In genomic region chr8:105275387-105275786, GRCm38 (mm10) we compare ENCODE assay signal across 10 mouse cellular contexts. TPM values are rescaled to one million over a fixed set of nuclear protein-coding genes. Genes with fewer than 3 reads are reported as not detected.
DNase-seq lines count a peak whose midpoint lies in the region; ATAC-seq and TF ChIP-seq lines count a peak whose summit lies in the region.
"Had no signal": no experiment of that assay in that cellular context is flagged by ENCODE, and none has a peak within 500 bp of the region (broad histone marks: within the 10 kb centered on the region; RNA-seq: fewer than 3 reads in every experiment).

No protein-coding gene starts in this region.

- no peak overlapping the region for H3K27ac ChIP-seq in heart, embryonic 11.5 days (ENCODE audit: low read depth, low read length)
- H3K27ac ChIP-seq in lung, embryonic 16.5 days (ENCODE audit: low read length), result no peak overlapping the region
- H3K27ac ChIP-seq in intestine, embryonic 15.5 days, result no peak overlapping the region
- H3K27ac ChIP-seq in neural tube, embryonic 15.5 days (replicated peaks), result no peak overlapping the region
- H3K27ac ChIP-seq: liver, embryonic 15.5 days had no signal

- no peaks in the 10 kb centered on the region for H3K9me3 ChIP-seq in heart, embryonic 11.5 days (replicated peaks; ENCODE audit: control insufficient read depth, low read length)
- no peaks in the 10 kb centered on the region for H3K9me3 ChIP-seq in lung, embryonic 16.5 days (ENCODE audit: control insufficient read depth, low read length)
- H3K9me3 ChIP-seq in intestine, embryonic 15.5 days, result no peaks in the 10 kb centered on the region
- no peaks in the 10 kb centered on the region for H3K9me3 ChIP-seq in neural tube, embryonic 15.5 days (replicated peaks)
- H3K9me3 ChIP-seq: liver, embryonic 15.5 days had no signal

- no peak overlapping the region for H3K9ac ChIP-seq in heart, embryonic 11.5 days (ENCODE audit: low read depth, low read length)
- peak overlapping the region; percentile 34; the same call in 1 of the 2 replicates for H3K9ac ChIP-seq in lung, embryonic 16.5 days (ENCODE audit: low read length)
- H3K9ac ChIP-seq in intestine, embryonic 15.5 days, result no peak overlapping the region
- 0 out of 2 replicates have a peak overlapping the region, but pooled peaks have one; percentile 47 for H3K9ac ChIP-seq in neural tube, embryonic 15.5 days (replicated peaks)
- H3K9ac ChIP-seq: liver, embryonic 15.5 days had no signal

- H3K4me1 ChIP-seq in heart, embryonic 11.5 days (ENCODE audit: control insufficient read depth, insufficient read depth, low read length), result peaks cover 14% of the 10 kb centered on the region
- peaks cover 19% of the 10 kb centered on the region for H3K4me1 ChIP-seq in lung, embryonic 16.5 days (replicated peaks; ENCODE audit: control insufficient read depth, insufficient read depth, low read length)
- H3K4me1 ChIP-seq in lung, adult 2 months (ENCODE audit: control insufficient read depth, insufficient read depth, low read length), result peaks cover 12% of the 10 kb centered on the region
- peaks cover 29% of the 10 kb centered on the region for H3K4me1 ChIP-seq in intestine, embryonic 15.5 days (replicated peaks)
- peaks cover 39% of the 10 kb centered on the region for H3K4me1 ChIP-seq in neural tube, embryonic 15.5 days

- H3K36me3 ChIP-seq in heart, embryonic 11.5 days (ENCODE audit: control insufficient read depth, insufficient read depth, low read length), result no peaks in the 10 kb centered on the region
- H3K36me3 ChIP-seq in lung, embryonic 16.5 days (ENCODE audit: control insufficient read depth, insufficient read depth, low read length), result no peaks in the 10 kb centered on the region
- H3K36me3 ChIP-seq in intestine, embryonic 15.5 days, result no peaks in the 10 kb centered on the region
- H3K36me3 ChIP-seq in neural tube, embryonic 15.5 days, result peaks cover 7% of the 10 kb centered on the region
- H3K36me3 ChIP-seq: liver, embryonic 15.5 days had no signal

- no peak for ATAC-seq in heart, embryonic 11.5 days (replicated peaks; ENCODE audit: insufficient number of reproducible peaks, low FRiP score, low TSS enrichment)
- no peak for ATAC-seq in lung, embryonic 16.5 days (ENCODE audit: low read depth)
- no peak for ATAC-seq in intestine, embryonic 15.5 days
- ATAC-seq in neural tube, embryonic 15.5 days (ENCODE audit: low FRiP score), result no peak

- DNase-seq in heart, postnatal 14 days, result no peak
- no peak for DNase-seq in lung, adult 2 months
- no peak for DNase-seq in thymus, postnatal 14 days
- DNase-seq in thymus, postnatal 0 days (ENCODE audit: low spot score), result no peak
- DNase-seq: kidney, postnatal 10 days had no signal

- no peak for TF ChIP-seq POLR2A in lung, adult 2 months (IDR thresholded peaks at IDR 0.05; ENCODE audit: borderline replicate concordance, extremely low read depth, low read depth, low read length)

- WGBS in heart, embryonic 11.5 days (ENCODE audit: insufficient replicate concordance), result 8% methylated on average over 11 of the region's 11 CpGs
- 13% methylated on average over 11 of the region's 11 CpGs for WGBS in lung, embryonic 16.5 days
- WGBS in lung, adult 2 months, result 16% methylated on average over 11 of the region's 11 CpGs
- 10% methylated on average over 11 of the region's 11 CpGs for WGBS in intestine, embryonic 15.5 days
- whole genome bisulfite sequencing in neural tube, embryonic 15.5 days, result 7% methylated on average over 11 of the region's 11 CpGs

- peaks cover 91% of the 10 kb centered on the region for H3K27me3 ChIP-seq in heart, embryonic 11.5 days (ENCODE audit: control insufficient read depth, insufficient read depth, low read length)
- peaks cover 81% of the 10 kb centered on the region for H3K27me3 ChIP-seq in lung, embryonic 16.5 days (ENCODE audit: control insufficient read depth, insufficient read depth, low read depth, low read length)
- H3K27me3 ChIP-seq in intestine, embryonic 15.5 days (replicated peaks), result peaks cover 87% of the 10 kb centered on the region
- H3K27me3 ChIP-seq in neural tube, embryonic 15.5 days (replicated peaks), result peaks cover 96% of the 10 kb centered on the region

- intact Hi-C loops in heart, postnatal 14 days (cut with DNase I), result no loop called here

- peak overlapping the region; percentile 41 for H3K4me3 ChIP-seq in heart, embryonic 11.5 days (ENCODE audit: low read depth, low read length)
- H3K4me3 ChIP-seq in lung, embryonic 16.5 days (ENCODE audit: low read length), result no peak overlapping the region; the same call in 1 of the 2 replicates
- no peak overlapping the region for H3K4me3 ChIP-seq in lung, adult 2 months (replicated peaks; ENCODE audit: extremely low read depth, low read depth, low read length)
- peak overlapping the region; percentile 43; the same call in 1 of the 2 replicates for H3K4me3 ChIP-seq in intestine, embryonic 15.5 days (replicated peaks)
- H3K4me3 ChIP-seq in neural tube, embryonic 15.5 days (replicated peaks), result peak overlapping the region; percentile 48; the same call in 1 of the 2 replicates

- H3K4me2 ChIP-seq in heart, embryonic 11.5 days, result peak overlapping the region; percentile 81
- H3K4me2 ChIP-seq in lung, embryonic 16.5 days (ENCODE audit: low read depth, low read length), result peak overlapping the region; percentile 74
- H3K4me2 ChIP-seq in intestine, embryonic 15.5 days (replicated peaks), result peak overlapping the region; percentile 84
- H3K4me2 ChIP-seq in neural tube, embryonic 15.5 days, result peak overlapping the region; percentile 89

- TF ChIP-seq CTCF in lung, adult 2 months (IDR thresholded peaks at IDR 0.05; ENCODE audit: insufficient read depth, low read length), result no peak

RNA-seq across cellular contexts. Expression of gene Nol3, which starts 0.6 kb away (rescaled TPM):
- polyA plus RNA-seq in heart, embryonic 11.5 days (2014; fragmentation: Nextera tagmentation; extraction: Ambion mirVana), result 1.8 and 2.0 TPM in 2 replicates
- total RNA-seq in heart, postnatal 14 days (2021), result 10 to 100 TPM; 17.9 to 19.0 TPM
- polyA plus RNA-seq in lung, embryonic 16.5 days (2015; fragmentation: Nextera tagmentation; extraction: Ambion mirVana), result 2.0 and 2.1 TPM in 2 replicates
- 10.7 and 11.8 TPM in 2 replicates for polyA plus RNA-seq in lung, adult 2 months (2012; rRNA removed)
- polyA plus RNA-seq in intestine, embryonic 15.5 days (2015; fragmentation: Nextera tagmentation; extraction: Ambion mirVana), result 1.0 and 1.2 TPM in 2 replicates
- polyA plus RNA-seq in neural tube, embryonic 15.5 days (2015; fragmentation: Nextera tagmentation; extraction: Ambion mirVana), result 5.7 and 6.2 TPM in 2 replicates
- 0.42 and 0.47 TPM in 2 replicates for polyA plus RNA-seq in thymus, postnatal 0 days (2015; fragmentation: Nextera tagmentation; extraction: Ambion mirVana)

RNA-seq across cellular contexts. Expression of gene Hsf4, which starts 5.8 kb away (rescaled TPM):
- polyA plus RNA-seq in heart, embryonic 11.5 days (2014; fragmentation: Nextera tagmentation; extraction: Ambion mirVana), result not detected in 2 replicates
- total RNA-seq in heart, postnatal 14 days (2021), result under 1 TPM; 0.73 to 0.96 TPM
- polyA plus RNA-seq in lung, embryonic 16.5 days (2015; fragmentation: Nextera tagmentation; extraction: Ambion mirVana), result 0.39 and 0.65 TPM in 2 replicates
- polyA plus RNA-seq in lung, adult 2 months (2012; rRNA removed), result 20.3 and 22.1 TPM in 2 replicates
- 0.10 and 0.11 TPM in 2 replicates for polyA plus RNA-seq in intestine, embryonic 15.5 days (2015; fragmentation: Nextera tagmentation; extraction: Ambion mirVana)
- polyA plus RNA-seq in neural tube, embryonic 15.5 days (2015; fragmentation: Nextera tagmentation; extraction: Ambion mirVana), result 0.45 and 0.92 TPM in 2 replicates
- polyA plus RNA-seq in thymus, postnatal 0 days (2015; fragmentation: Nextera tagmentation; extraction: Ambion mirVana), result not detected in 2 replicates
- polyA plus RNA-seq: liver, embryonic 15.5 days had no signal

RNA-seq across cellular contexts. Expression of gene Fbxl8, which starts 10.9 kb away (rescaled TPM):
- 2.3 and 2.8 TPM in 2 replicates for polyA plus RNA-seq in heart, embryonic 11.5 days (2014; fragmentation: Nextera tagmentation; extraction: Ambion mirVana)
- total RNA-seq in heart, postnatal 14 days (2021), result 1 to 10 TPM; 2.4 to 3.1 TPM
- 4.9 and 6.6 TPM in 2 replicates for polyA plus RNA-seq in lung, embryonic 16.5 days (2015; fragmentation: Nextera tagmentation; extraction: Ambion mirVana)
- 15.5 and 16.8 TPM in 2 replicates for polyA plus RNA-seq in lung, adult 2 months (2012; rRNA removed)
- 4.4 and 5.0 TPM in 2 replicates for polyA plus RNA-seq in intestine, embryonic 15.5 days (2015; fragmentation: Nextera tagmentation; extraction: Ambion mirVana)
- 1.9 and 3.0 TPM in 2 replicates for polyA plus RNA-seq in neural tube, embryonic 15.5 days (2015; fragmentation: Nextera tagmentation; extraction: Ambion mirVana)
- 7.6 and 8.2 TPM in 2 replicates for polyA plus RNA-seq in thymus, postnatal 0 days (2015; fragmentation: Nextera tagmentation; extraction: Ambion mirVana)

RNA-seq across cellular contexts. Expression of gene Tradd, which starts 11.0 kb away (rescaled TPM):
- polyA plus RNA-seq in heart, embryonic 11.5 days (2014; fragmentation: Nextera tagmentation; extraction: Ambion mirVana), result 14.3 and 17.0 TPM in 2 replicates
- total RNA-seq in heart, postnatal 14 days (2021), result 1 to 10 TPM; 6.3 to 7.2 TPM
- polyA plus RNA-seq in lung, embryonic 16.5 days (2015; fragmentation: Nextera tagmentation; extraction: Ambion mirVana), result 31.5 and 34.2 TPM in 2 replicates
- 21.3 and 23.8 TPM in 2 replicates for polyA plus RNA-seq in lung, adult 2 months (2012; rRNA removed)
- 36.7 and 39.2 TPM in 2 replicates for polyA plus RNA-seq in intestine, embryonic 15.5 days (2015; fragmentation: Nextera tagmentation; extraction: Ambion mirVana)
- polyA plus RNA-seq in neural tube, embryonic 15.5 days (2015; fragmentation: Nextera tagmentation; extraction: Ambion mirVana), result 20.7 and 24.3 TPM in 2 replicates
- polyA plus RNA-seq in thymus, postnatal 0 days (2015; fragmentation: Nextera tagmentation; extraction: Ambion mirVana), result 51.0 and 57.0 TPM in 2 replicates

RNA-seq across cellular contexts. Expression of gene 4931428F04Rik, which starts 14.3 kb away (rescaled TPM):
- 4.5 and 6.7 TPM in 2 replicates for polyA plus RNA-seq in heart, embryonic 11.5 days (2014; fragmentation: Nextera tagmentation; extraction: Ambion mirVana)
- 1 to 10 TPM; 1.5 to 3.2 TPM for total RNA-seq in heart, postnatal 14 days (2021)
- 8.3 and 9.5 TPM in 2 replicates for polyA plus RNA-seq in lung, embryonic 16.5 days (2015; fragmentation: Nextera tagmentation; extraction: Ambion mirVana)
- 4.2 and 6.0 TPM in 2 replicates for polyA plus RNA-seq in lung, adult 2 months (2012; rRNA removed)
- polyA plus RNA-seq in intestine, embryonic 15.5 days (2015; fragmentation: Nextera tagmentation; extraction: Ambion mirVana), result 8.3 and 8.6 TPM in 2 replicates
- polyA plus RNA-seq in neural tube, embryonic 15.5 days (2015; fragmentation: Nextera tagmentation; extraction: Ambion mirVana), result 104 and 122 TPM in 2 replicates
- 3.2 and 4.2 TPM in 2 replicates for polyA plus RNA-seq in thymus, postnatal 0 days (2015; fragmentation: Nextera tagmentation; extraction: Ambion mirVana)

Comparison
In these comparisons a context has a peak if more than half of its experiments do, and no peak if none do; other contexts are left out.
1. RNA of gene Hsf4, which starts 5.8 kb away (polyA plus RNA-seq): 20.3 to 22.1 TPM in lung, adult 2 months; 0.45 to 0.92 TPM in neural tube, embryonic 15.5 days, 0.39 to 0.65 TPM in lung, embryonic 16.5 days, 0.10 to 0.11 TPM in intestine, embryonic 15.5 days, not detected in heart, embryonic 11.5 days and not detected in thymus, postnatal 0 days; every median in the first group is over 10 times any median in the second.
2. H3K4me3 ChIP-seq: peak in heart, embryonic 11.5 days (single experiment), intestine, embryonic 15.5 days (single experiment) and neural tube, embryonic 15.5 days (single experiment); none in lung, embryonic 16.5 days (single experiment) and lung, adult 2 months (single experiment).
3. H3K9ac ChIP-seq: peak in lung, embryonic 16.5 days (single experiment) and neural tube, embryonic 15.5 days (single experiment); none in heart, embryonic 11.5 days (single experiment) and intestine, embryonic 15.5 days (single experiment).
4. Peak in every context shown above with its lines, with median percentiles within 50 percentile points of each other: H3K4me2 ChIP-seq.